Mouse (Mus musculus) G1E-ER4 (cell line): ENCODE measurements around the gene Slc25a14. TPM values are rescaled to one million over a fixed set of nuclear protein-coding genes. Genes with fewer than 3 reads are reported as not detected.

Experiments used
- GATA1 ChIP-seq: IDR thresholded peaks from one replicate; pipeline ENCODE4 v1.8.0; 2012; ENCODE audit warnings: low read length, inconsistent platforms
- polyA plus RNA-seq: library from polyadenylated mRNA; stranded (reverse); fragments of >175 nt; gene quantifications from 2 replicates; pipeline ENCODE4 v1.2.3, GENCODE M21; 2012

The Slc25a14 gene
- not detected in 2 replicates for polyA plus RNA-seq

DNA sequence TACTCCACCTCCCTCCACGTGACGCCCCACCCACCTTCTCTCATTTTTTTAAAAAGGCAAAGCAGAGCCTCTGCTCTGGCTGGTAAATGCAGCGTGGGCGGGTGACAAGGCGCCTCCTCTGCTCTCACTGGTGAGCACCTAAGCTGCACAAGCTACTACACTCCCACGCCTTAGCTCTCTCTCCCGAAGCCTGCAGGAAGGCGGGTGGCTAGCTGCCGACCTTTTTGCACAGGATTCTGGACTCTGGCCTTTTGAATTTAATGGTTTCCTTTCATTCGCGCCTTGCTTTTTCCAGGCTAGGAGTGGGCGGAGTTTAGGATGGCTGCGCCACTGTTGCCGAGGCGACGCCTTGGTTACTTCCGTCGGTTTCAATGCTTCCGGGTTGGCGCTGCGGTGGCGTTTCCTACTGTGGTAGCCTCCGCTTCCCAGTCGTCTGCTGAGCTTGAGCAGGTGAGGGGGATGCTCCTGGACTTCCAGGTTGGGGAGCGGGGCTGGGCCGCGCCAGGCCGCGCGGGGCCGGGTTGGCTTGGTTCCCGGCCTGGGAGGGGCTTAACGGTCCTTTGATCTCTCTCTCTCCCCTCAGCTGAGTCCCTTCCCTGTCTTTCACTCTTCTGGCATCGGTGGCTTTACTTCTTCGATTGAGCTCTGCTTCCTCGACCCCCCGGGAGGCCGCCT is at the start of gene Slc25a14:
Gene Slc25a14, plus strand, starts transcription at position 35 of the 675 bp plus-strand sequence.
- TF ChIP-seq GATA1, result no peak

DNA sequence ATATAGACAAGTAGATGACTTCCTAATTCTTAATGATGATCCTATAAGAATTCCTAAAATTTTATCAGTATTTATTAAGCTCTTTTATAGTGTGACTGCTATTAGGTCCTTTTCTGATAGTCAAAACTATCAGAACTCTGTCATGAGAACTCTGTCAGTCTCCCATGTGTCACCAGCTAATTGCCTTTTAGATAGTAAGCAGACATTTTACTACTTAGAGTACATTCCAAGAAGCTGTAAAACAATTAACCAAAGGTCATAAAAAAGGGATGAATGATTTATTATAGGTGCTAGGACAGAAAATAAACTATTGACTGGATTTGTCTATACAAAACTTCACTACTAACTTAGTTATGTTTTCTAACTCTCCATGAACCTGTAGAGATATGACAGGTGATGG is 39.9 kb upstream of the Slc25a14 start:
- TF ChIP-seq GATA1, result no peak

DNA sequence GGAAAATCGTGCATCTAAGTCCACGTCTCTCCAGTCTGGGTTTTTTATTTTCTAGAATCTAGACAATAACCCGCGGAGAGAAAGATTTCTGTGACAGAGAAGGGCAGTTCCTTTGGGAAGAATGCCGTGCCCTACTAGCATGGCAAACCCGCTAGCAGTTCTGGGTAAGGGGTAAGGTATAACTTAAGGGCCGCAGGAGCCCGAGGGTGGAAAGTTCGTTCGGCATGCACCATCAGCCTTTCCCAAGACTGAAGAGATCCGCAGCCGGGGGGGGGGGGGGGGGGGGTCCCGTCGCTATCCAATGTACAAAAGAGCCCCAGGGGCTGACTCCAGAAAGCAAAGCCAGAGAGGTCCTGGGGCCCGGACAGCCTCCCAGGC is 29.5 kb upstream of the Slc25a14 start:
- TF ChIP-seq GATA1, result no peak

DNA sequence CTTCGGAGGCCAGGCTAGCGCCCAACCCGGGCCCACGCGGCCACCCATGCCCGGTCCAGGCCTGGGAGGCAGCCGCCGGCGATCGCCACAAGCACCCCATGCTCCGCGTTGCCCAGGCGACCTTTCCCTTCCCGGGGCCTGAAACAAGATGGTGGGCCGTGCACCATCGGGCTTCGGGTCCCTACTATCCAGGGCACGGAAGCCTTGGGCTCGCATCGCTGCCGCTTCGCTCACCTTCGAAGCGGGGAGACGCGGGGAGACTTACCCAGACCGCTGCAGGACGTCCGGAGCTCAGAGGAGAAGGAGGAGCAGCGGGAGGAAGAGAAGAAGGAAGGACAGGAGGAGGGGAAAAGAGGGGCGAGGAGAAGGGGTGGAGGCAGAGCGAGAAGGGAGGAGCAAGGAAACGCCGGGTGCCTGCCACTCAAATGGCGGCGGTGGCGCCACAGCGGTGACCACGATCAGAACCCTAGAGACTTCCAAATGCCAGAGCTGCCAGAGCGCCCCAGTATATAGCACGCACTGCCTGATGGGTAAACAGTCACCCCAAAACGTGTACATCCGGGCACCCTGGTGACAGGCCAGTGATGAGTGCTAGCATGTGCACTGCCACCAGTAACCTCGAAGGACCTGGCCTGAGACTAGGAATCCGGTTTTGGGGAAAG is 29.0 kb upstream of the Slc25a14 start, which contains the start of gene Zfp280c:
Gene Zfp280c, minus strand, starts transcription at position 406 of the 662 bp plus-strand sequence.
- no peak for TF ChIP-seq GATA1

DNA sequence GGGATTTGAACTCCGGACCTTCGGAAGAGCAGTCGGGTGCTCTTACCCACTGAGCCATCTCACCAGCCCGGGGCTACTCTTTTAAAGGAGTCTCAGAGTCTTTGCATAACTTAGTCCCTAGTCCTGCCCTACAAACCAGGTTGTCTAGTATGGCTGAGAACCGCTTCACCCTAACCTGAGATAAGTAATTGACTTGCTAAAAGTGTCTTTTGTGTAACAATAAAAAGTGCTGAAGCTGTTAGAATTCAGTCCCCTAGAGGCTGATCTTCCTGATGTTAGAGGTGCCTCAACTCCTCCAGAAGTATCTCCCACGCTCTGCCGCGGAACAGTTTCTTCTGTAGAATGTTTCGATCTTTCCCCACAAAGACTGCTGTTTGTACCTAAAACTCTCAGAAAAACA is 27.2 kb upstream of the Slc25a14 start:
- no peak for TF ChIP-seq GATA1

DNA sequence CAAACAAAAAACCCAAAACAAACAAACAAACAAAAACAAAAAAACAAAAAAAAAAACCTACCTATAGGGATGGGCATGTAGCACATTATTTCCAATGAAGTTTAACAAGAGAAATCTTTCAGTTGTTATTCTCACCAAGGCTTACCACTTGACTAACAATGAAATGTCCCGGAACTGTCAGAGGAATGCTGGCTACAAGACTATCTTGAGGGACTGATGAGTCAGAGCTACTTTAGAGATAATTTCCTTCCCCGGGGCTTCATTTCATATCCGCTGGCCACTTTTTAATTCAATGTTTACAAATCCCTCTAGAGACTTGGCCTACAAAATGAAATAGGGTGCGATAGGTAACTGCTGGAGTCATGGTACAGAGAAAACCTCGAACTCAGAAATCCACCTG is 26.3 kb upstream of the Slc25a14 start:
- no peak for TF ChIP-seq GATA1

DNA sequence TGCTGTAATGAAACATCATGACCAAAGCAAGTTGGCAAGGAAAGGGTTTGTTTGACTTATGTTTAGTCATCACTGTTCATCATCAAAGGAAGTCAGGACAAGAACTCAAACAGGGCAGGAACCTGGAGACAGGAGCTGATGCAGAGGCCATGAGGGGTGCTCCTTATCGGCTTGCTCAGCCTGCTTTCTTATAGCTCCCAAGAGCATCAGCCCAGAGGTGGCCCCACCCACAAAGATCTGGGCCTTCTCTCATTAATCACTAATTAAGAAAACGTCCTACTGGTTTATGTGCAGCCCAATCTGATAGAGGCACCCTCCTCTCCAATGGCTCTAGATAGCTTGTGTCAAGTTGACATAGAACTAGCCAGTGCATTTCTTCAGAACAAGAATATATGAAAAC is 18.3 kb upstream of the Slc25a14 start:
- TF ChIP-seq GATA1, result no peak

DNA sequence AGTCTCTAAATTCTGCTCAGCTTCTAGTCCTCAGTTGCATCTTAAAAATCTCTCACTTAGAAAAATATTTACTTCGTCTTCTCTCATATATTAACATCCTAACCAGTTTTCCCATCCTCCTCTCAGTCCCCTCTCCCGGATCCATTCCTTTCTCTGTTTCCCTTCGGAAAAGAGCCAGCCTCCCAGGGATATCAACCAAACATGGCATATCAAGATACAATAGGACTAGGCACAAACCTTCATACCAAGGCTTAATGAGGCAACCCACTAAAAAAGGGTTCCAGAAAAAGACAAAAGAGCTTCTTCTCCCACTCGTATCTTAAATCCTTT is 199 bp upstream of the Slc25a14 start:
- TF ChIP-seq GATA1, result no peak

DNA sequence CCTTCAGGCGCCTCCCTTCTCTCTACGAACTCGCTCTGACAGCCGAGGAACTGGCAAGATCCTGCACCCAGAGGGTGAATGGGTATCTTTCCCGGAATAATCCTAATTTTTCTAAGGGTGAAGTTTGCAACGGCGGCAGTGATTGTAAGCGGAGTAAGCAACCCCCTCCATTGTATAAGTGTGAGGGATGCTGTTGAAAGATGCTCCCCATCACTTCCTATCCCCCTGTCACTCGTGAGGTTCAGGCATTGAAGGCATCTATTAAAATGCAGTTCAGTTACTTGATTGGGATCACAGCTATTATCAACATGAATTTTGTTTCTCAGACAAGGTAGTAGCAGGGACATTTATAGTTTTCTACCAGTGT is 824 bp downstream of the Slc25a14 start:
- no peak for TF ChIP-seq GATA1

DNA sequence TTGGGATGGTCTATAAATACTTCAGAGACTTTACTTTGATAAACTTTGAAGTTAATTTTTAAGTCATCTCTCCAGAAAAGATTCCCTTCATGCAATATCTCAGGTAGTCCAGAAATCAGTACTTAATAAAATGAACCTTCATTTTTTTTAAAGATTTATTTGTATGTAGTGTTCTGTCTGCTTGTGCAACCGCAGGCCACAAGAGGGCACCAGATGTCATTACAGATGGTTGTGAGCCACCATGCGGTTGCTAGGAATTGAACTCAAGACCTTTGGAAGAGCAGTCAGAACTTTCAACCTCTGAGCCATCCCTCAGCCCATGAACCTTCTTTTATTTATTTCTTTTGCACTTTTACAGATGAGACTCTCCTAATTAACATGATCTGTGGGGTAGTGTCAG is 13.8 kb downstream of the Slc25a14 start:
- no peak for TF ChIP-seq GATA1

DNA sequence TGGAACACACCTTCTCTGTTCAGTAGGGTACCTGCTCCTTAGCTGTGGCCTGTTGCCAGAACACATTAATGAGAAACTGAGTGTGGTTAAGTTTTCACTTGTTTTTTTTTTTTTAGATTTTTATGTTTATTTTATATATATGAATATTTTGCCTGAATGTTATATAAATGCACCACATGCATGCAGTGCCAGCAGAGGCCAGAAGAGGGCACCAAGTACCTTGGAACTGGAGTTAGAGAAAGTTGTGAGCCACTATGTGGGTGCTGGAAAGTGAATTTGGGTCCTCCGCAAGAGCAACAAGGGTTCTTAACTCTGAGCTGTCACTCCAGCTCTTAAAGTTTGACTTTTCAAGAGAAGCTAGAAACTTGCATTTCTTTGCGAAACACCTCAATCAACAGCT is 20.9 kb downstream of the Slc25a14 start:
- TF ChIP-seq GATA1, result no peak

DNA sequence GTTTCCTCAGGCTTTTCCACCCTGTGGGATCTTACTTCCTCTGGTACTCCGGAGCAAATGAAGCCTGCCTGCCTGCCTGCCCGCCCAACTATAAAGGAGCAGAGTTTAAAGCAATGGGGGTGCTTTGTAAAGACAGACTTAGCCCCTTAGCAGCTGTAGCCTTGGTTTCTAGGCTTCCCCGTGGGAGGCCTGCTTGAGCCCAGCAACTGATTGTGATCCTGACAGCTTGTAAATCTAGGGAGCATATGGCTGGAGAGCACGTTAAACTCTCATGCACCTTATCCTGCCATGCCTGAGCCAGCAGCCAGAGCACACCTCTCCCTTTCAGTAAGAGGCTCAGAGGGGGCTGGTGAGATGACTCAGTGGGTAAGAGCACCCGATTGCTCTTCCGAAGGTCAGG is 43.6 kb downstream of the Slc25a14 start:
- TF ChIP-seq GATA1, result no peak

DNA sequence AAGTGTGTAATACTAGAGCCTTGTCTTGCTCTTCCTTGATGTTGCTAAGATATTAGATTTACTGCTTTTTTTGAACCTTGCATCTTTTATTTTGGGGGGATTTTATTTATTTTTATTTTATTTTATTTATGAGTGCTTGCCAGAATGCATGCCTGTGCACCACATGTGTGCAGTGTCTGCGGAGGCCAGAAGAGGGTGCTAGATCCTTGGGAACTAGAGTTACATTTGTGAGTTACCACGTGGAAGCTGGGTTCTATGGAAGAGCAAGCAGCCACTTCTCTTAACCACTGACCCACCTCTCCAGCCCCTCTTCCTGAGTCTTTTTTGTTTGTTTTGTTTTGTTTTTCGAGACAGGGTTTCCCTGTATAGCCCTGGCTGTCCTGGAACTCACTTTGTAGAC is 46.4 kb downstream of the Slc25a14 start:
- no peak for TF ChIP-seq GATA1

DNA sequence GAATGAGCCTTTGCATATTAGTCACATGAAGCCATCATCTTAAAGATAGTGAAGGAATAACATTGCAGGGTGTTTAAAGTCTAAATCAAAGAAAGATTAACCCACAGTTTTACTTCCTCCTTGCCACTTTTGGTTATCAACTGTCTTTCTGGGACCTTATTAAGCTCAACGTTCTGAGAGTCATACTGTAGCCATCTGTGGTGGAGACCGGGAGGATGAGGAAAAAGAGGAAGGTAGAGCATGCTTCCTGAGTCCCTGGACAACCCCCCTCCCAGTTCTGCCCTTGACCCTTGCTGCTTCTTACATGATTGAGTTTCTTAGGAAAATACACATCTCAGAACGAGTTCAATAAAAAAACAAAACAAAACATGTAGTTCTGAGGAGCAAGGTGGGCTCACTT is 48.5 kb downstream of the Slc25a14 start:
- TF ChIP-seq GATA1, result no peak

DNA sequence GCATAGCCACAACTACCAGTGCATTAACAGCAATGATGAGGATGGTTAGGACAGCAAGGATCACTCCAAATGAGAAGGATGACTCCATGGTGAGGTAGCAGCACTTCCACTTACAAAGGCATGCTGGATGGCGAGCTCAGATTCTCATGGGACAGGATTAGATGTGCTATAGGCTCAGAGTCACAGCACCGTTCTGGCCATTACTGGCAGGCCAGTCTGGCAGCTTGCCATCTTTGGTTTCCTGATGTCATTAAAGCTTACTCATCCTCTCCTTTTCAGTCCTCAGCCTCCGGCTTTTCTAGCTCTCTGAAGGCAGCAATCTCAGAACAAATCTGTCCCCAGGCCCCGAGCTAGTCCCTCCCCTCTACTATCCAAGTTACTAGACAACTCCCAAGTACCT is 51.0 kb downstream of the Slc25a14 start, which contains the start of gene Gpr119:
Gene Gpr119, minus strand, starts transcription at position 308 of the 400 bp plus-strand sequence.
- no peak for TF ChIP-seq GATA1

DNA sequence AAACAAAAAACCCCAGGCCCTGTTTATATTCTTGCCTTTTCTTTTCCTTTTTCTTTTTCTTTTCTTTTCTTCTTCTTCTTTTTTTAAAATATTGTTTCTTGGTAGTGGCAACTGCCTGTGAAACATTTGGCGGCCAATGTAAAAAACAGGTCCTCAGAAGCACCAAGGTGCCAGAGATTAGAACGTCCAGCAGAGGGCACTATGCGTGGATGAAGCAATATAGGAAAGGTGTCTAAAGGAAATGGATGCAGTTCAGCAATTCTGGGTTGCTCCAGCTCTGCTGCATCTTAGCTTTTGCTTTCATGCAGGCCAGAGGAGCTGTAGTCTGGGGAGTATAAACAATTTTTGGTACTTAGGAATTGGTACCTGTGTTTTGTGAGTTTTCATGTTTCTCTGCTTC is 60.2 kb downstream of the Slc25a14 start:
- no peak for TF ChIP-seq GATA1

DNA sequence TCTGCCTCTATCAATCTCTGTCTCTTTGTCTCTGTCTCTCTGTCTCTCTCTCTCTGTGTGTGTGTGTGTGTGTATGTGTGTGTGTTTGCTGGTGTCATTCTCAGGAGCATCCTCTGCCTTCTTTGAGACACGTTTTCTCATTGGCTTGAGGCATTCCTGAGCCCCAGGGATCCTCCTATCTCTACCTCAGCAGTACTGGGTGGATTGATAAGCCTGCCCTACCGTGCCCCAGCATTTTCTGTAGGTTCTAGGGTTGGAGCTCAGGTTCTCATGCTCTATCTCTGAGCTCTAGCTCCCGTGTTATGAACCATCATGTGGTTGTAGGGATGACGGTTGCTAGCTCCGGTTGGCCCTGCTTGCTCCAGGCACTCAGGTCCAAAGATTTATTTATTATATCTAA is 60.6 kb downstream of the Slc25a14 start:
- TF ChIP-seq GATA1, result no peak

DNA sequence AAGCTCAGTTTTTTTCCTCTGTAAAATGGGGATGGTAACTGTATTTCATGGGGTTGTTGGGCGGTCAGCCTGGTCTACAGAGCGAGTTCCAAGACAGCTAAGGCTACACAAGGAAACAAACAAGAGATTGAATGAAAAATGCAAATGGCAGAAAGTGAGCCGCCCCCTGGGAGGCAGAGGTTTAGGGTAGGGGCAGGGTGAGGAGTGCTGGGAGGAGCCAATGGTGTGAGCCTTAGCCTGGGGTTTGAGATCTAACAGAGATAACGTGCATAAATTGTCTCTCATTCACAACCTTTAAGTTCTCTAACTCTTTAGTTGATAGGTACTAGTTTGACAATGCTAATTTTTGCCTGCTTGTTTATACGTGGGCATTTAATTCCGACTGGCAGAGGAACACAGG is 71.2 kb downstream of the Slc25a14 start:
- no peak for TF ChIP-seq GATA1
